Mouse (Mus musculus): ENCODE measurements around the gene Rrbp1.
A peak's percentile ranks its signal among the peaks of the same experiment; 100 is the strongest.

Rrbp1 gene

GRCm38 (mm10) chr2:144005166-144005955, 5.7 kb downstream of the Rrbp1 start:
- peak; percentile 62 to 67 for DNase-seq

GRCm38 (mm10) chr2:144003544-144003943, 7.5 kb downstream of the Rrbp1 start:
- peak; percentile 39 to 53 for DNase-seq

- no peak for DNase-seq
These were observed 8.7 kb downstream of the Rrbp1 start for GRCm38 (mm10) chr2:144002229-144002984.

- DNase-seq = no peak
These were observed 18.1 kb downstream of the Rrbp1 start for GRCm38 (mm10) chr2:143992977-143993376.

- no peak for DNase-seq
These were observed 18.9 kb downstream of the Rrbp1 start for GRCm38 (mm10) chr2:143991964-143992672.

GRCm38 (mm10) chr2:143990997-143991396, 20.1 kb downstream of the Rrbp1 start:
- peak; percentile 57 to 67 for DNase-seq

GRCm38 (mm10) chr2:143988016-143988415, 23.0 kb downstream of the Rrbp1 start:
- DNase-seq = no peak

GRCm38 (mm10) chr2:143987485-143987884, 23.6 kb downstream of the Rrbp1 start:
- no peak for DNase-seq

GRCm38 (mm10) chr2:143983482-143983881, 27.6 kb downstream of the Rrbp1 start:
- no peak for DNase-seq

GRCm38 (mm10) chr2:143982901-143983300, 28.2 kb downstream of the Rrbp1 start:
- DNase-seq = no peak

- no peak for DNase-seq
These were observed 28.9 kb downstream of the Rrbp1 start for GRCm38 (mm10) chr2:143982152-143982551.

GRCm38 (mm10) chr2:143980781-143981398, 30.2 kb downstream of the Rrbp1 start:
- DNase-seq = peak; percentile 53 to 72

- DNase-seq = peak in 1 of 2 experiments; percentile 38
These were observed 32.5 kb downstream of the Rrbp1 start for GRCm38 (mm10) chr2:143978444-143979147.

GRCm38 (mm10) chr2:143975146-143975649, 35.9 kb downstream of the Rrbp1 start:
- DNase-seq = no peak

- no peak for DNase-seq
These were observed 37.9 kb downstream of the Rrbp1 start for GRCm38 (mm10) chr2:143973161-143973560.

GRCm38 (mm10) chr2:143971887-143972286, 39.2 kb downstream of the Rrbp1 start:
- DNase-seq = no peak

- DNase-seq = no peak
These were observed 40.2 kb downstream of the Rrbp1 start for GRCm38 (mm10) chr2:143970841-143971240.

- DNase-seq = no peak
These were observed 41.8 kb downstream of the Rrbp1 start for GRCm38 (mm10) chr2:143969260-143969659.

- DNase-seq = no peak
These were observed 47.7 kb downstream of the Rrbp1 start for GRCm38 (mm10) chr2:143963318-143963717.

- DNase-seq = no peak
These were observed 48.9 kb downstream of the Rrbp1 start for GRCm38 (mm10) chr2:143962192-143962591.

GRCm38 (mm10) chr2:143955746-143956145, 55.3 kb downstream of the Rrbp1 start:
- no peak for DNase-seq

- DNase-seq = no peak
These were observed 56.1 kb downstream of the Rrbp1 start for GRCm38 (mm10) chr2:143955004-143955403.

Measured in lung, postnatal 4 days (tissue).